Mouse (Mus musculus) MEL (cell line): ENCODE results near the gene Ubap1l. TPM values are rescaled to one million over a fixed set of nuclear protein-coding genes. Genes with fewer than 3 reads are reported as not detected.

ENCODE experiments used
- MYC ChIP-seq: IDR thresholded peaks from 2 replicates; pipeline ENCODE4 v1.6.1; 2011; ENCODE audit warnings: low read depth, mild to moderate bottlenecking, low read length, improper control_type of control experiment, moderate library complexity
- polyA plus RNA-seq, 2 experiments: library from polyadenylated mRNA; stranded (reverse) in 1 of 2; unstranded in 1 of 2; fragments of >175 nt in 1 of 2; fragments of >200 nt in 1 of 2; gene quantifications; 2 replicates each; pipeline versions ENCODE4 v1.2.1 to v1.2.4; 2012; ENCODE audit warnings: low replicate concordance in 2 of 2, low read depth in 1 of 2; ENCODE audit not compliant: insufficient read length in 2 of 2, insufficient read depth in 1 of 2, missing spikeins in 1 of 2
- total RNA-seq: library from RNA; depleted of rRNA; stranded (reverse); fragments of 300-350 nt; gene quantifications from 2 replicates; pipeline ENCODE4 v1.2.3, GENCODE M21; 2012; rRNA removed

Gene Ubap1l
- total and polyA plus RNA-seq, 3 experiments = 0.08 TPM; not detected in 2

DNA sequence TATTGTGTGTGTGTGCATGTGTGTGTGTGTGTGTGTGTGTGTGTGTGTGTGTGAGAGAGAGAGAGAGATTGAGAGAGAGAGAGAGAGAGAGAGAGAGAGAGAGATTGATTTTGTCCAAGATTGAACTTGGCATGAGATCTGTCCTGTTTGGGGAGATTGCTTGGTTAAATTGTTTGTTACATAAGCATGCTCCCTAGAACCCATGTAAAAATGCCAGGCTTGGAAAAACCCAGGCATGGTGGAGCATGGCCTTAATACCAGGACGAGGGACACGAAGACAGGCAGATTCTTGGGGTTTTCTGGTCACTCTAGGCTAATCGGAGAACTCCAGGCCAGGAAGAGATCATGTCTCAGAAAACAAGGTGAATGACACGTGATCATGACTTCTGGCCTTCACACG is 67.2 kb downstream of the Ubap1l start (continued):
- no peak for TF ChIP-seq MYC

Other genes with a start within 250 kb of the Ubap1l start
- not detected in 2 replicates for gene Igdcc3, start 219.9 kb upstream of the Ubap1l start, total RNA-seq
- not detected for gene Igdcc3, start 219.9 kb upstream of the Ubap1l start, polyA plus RNA-seq
- 1.3 and 1.4 TPM in 2 replicates for gene Parp16, start 165.7 kb upstream of the Ubap1l start, total RNA-seq
- 1 to 10 TPM in 1 of 2 experiments, not detected in 1; 5.1 TPM for gene Parp16, start 165.7 kb upstream of the Ubap1l start, polyA plus RNA-seq
- not detected in 2 replicates for gene Cilp, start 95.9 kb upstream of the Ubap1l start, total RNA-seq
- gene Cilp, start 95.9 kb upstream of the Ubap1l start, polyA plus RNA-seq = under 1 TPM in 1 of 2 experiments, not detected in 1; 0.01 TPM
- 38.7 and 38.8 TPM in 2 replicates for gene Clpx, start 66.8 kb upstream of the Ubap1l start, total RNA-seq
- gene Clpx, start 66.8 kb upstream of the Ubap1l start, polyA plus RNA-seq = 10 to 100 TPM in 1 of 2 experiments, not detected in 1; 32.4 TPM
- gene Pdcd7, start 14.9 kb upstream of the Ubap1l start, total RNA-seq = 20.3 and 22.8 TPM in 2 replicates
- 10 to 100 TPM in 1 of 2 experiments, not detected in 1; 34.5 TPM for gene Pdcd7, start 14.9 kb upstream of the Ubap1l start, polyA plus RNA-seq
- not detected in 2 replicates for gene Kbtbd13, start 30.6 kb downstream of the Ubap1l start, total RNA-seq
- gene Kbtbd13, start 30.6 kb downstream of the Ubap1l start, polyA plus RNA-seq = not detected
- 0.10 and 0.12 TPM in 2 replicates for gene Rasl12, start 37.5 kb downstream of the Ubap1l start, total RNA-seq
- gene Rasl12, start 37.5 kb downstream of the Ubap1l start, polyA plus RNA-seq = under 1 TPM in 1 of 2 experiments, not detected in 1; 0.19 TPM
- gene Slc51b, start 61.9 kb downstream of the Ubap1l start, total RNA-seq = not detected in 2 replicates
- not detected for gene Slc51b, start 61.9 kb downstream of the Ubap1l start, polyA plus RNA-seq
- gene Mtfmt, start 74.7 kb downstream of the Ubap1l start, total RNA-seq = 10.6 and 10.9 TPM in 2 replicates
- 10 to 100 TPM in 1 of 2 experiments, not detected in 1; 14.2 TPM for gene Mtfmt, start 74.7 kb downstream of the Ubap1l start, polyA plus RNA-seq
- gene Spg21, start 99.9 kb downstream of the Ubap1l start, total RNA-seq = 21.7 and 22.7 TPM in 2 replicates
- gene Spg21, start 99.9 kb downstream of the Ubap1l start, polyA plus RNA-seq = 10 to 100 TPM in 1 of 2 experiments, not detected in 1; 25.9 TPM
- gene Ankdd1a, start 159.2 kb downstream of the Ubap1l start, total RNA-seq = not detected in 2 replicates
- gene Ankdd1a, start 159.2 kb downstream of the Ubap1l start, polyA plus RNA-seq = under 1 TPM in 1 of 2 experiments, not detected in 1; 0.06 TPM
- gene Plekho2, start 219.0 kb downstream of the Ubap1l start, total RNA-seq = 7.6 and 8.6 TPM in 2 replicates
- gene Plekho2, start 219.0 kb downstream of the Ubap1l start, polyA plus RNA-seq = 10 to 100 TPM in 1 of 2 experiments, not detected in 1; 12.9 TPM
- gene Pif1, start 226.1 kb downstream of the Ubap1l start, total RNA-seq = 15.5 and 22.5 TPM in 2 replicates
- gene Pif1, start 226.1 kb downstream of the Ubap1l start, polyA plus RNA-seq = 10 to 100 TPM in 1 of 2 experiments, not detected in 1; 14.9 TPM